Mouse (Mus musculus) gastrocnemius, postnatal 36 days (tissue): Measurements from ENCODE around the gene Mettl14. TPM values are rescaled to one million over a fixed set of nuclear protein-coding genes. Genes with fewer than 3 reads are reported as not detected.

Source experiments
- DNase-seq, 2 experiments: peaks; one replicate each; pipeline ENCODE4 v3.0.0; 2022
- intact Hi-C: fragments of 180-260 bp; cut with DNase I; formaldehyde crosslinking; loops from one replicate; pipeline ENCODE4 v1.15.1; 2025
- total RNA-seq, 2 experiments: library from RNA; stranded (reverse); gene quantifications; 2 replicates each; pipeline ENCODE4 v1.2.3; 2021

The Mettl14 gene
- total RNA-seq, 2 experiments from 2014 or later = 6.7 to 8.0 TPM

- DNase-seq = no peak
- intact Hi-C loops = loop anchor here (2.0 kb wide), 1 partner anchor 90 kb away; no protein-coding TSS in a partner anchor
These were observed 61.6 kb downstream of the Mettl14 start for GRCm38 (mm10) chr3:123324326-123324725.

- intact Hi-C loops = loop anchor here (2.0 kb wide), 1 partner anchor 153 kb away; no protein-coding TSS in a partner anchor
- DNase-seq = no peak
These were observed 63.8 kb downstream of the Mettl14 start for GRCm38 (mm10) chr3:123322147-123322546.

GRCm38 (mm10) chr3:123321612-123322011 lies 64.3 kb downstream of the Mettl14 start:
- peak; percentile 52 to 53 for DNase-seq
- intact Hi-C loops = loop anchor here (2.0 kb wide), 1 partner anchor 153 kb away; no protein-coding TSS in a partner anchor

GRCm38 (mm10) chr3:123320341-123320740 lies 65.6 kb downstream of the Mettl14 start:
- no peak for DNase-seq
- intact Hi-C loops = no loop called here

Other genes with a start within 250 kb of the Mettl14 start
- 100 to 1,000 TPM; 237 to 262 TPM for gene Synpo2, start 150.0 kb downstream of the Mettl14 start, total RNA-seq
- 1 to 10 TPM; 8.2 to 8.4 TPM for gene Sec24d, start 118.7 kb downstream of the Mettl14 start, total RNA-seq
- under 1 TPM; 0.32 to 0.66 TPM for gene Prss12, start 60.8 kb upstream of the Mettl14 start, total RNA-seq